Mouse (Mus musculus) T-helper 1 cell (primary cell): ENCODE results near the gene Nat9.

Source experiments
- in situ Hi-C: fragments of 300-600 bp; cut with MboI, MseI; formaldehyde crosslinking; loops from one replicate; pipeline ENCODE4 v1.15.1; 2025; ENCODE audit warnings: high pct_unique_total_duplicates

The Nat9 gene

GRCm38 (mm10) chr11:115157933-115158719, 29.5 kb downstream of the Nat9 start:
- in situ Hi-C loops, result loop anchor here (5.0 kb wide), 1 partner anchor 66 kb away; the partner anchor contains the start of gene Rab37

DNA sequence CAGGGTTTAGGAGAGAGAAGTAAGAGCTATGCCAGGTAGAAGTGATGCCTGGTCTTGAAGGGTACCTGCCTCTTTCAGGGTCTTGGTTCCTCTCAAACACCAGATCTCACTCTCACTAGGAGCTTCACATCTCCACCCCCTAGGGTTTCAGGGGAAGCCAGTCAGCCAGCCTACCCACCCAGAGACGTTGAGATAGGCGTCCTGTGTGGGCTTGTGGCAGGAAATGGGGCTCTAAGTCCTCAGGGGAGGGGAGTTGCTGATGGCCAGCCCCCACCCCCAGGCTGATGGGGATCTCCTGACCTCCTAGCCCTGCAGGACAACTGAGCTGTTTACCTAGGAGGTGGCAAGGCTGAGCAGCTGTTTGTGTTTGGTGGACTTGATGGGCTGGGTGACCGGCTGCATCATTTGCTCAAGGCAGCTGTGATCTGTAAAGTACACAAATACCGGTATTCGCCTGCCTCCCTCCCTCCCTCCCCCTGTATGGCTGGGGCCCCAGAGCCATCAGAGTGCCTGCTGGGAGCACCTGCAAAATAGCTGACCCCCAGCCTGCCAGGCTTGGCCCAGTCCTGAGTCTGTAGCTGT, 32.5 kb downstream of the Nat9 start:
- in situ Hi-C loops, result loop anchor here (5.0 kb wide), 1 partner anchor 63 kb away; the partner anchor contains the start of gene Rab37

DNA sequence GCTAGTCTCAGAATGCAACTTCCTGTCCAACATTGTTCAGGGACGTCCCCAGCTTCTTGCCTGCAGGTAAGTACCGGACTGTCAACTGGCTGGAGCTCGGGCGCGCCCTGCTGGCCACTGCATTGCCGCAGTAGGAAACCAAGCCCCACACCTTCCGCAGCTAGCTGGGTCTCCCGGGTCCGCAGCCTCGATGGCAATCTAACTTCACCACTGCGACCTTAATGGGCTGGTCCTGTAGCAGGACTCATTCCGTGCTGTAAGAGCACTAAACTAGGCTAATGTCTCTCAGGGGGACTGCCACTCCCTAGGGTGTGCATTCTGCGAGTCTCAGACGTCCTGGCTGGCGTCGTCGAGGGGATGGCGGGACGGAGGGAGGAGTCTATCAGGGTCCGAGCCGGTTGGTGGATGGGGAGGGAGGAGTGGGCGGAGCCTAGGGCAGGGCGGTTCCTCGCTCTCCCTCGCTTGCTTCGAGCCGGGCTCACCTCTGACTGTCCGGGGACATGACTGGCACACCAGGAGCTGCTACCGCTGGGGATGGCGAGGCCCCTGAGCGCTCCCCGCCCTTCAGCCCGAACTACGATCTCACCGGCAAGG, 33.9 kb downstream of the Nat9 start:
- in situ Hi-C loops, result no loop called here

GRCm38 (mm10) chr11:115153088-115153487, 34.6 kb downstream of the Nat9 start:
- in situ Hi-C loops, result no loop called here

DNA sequence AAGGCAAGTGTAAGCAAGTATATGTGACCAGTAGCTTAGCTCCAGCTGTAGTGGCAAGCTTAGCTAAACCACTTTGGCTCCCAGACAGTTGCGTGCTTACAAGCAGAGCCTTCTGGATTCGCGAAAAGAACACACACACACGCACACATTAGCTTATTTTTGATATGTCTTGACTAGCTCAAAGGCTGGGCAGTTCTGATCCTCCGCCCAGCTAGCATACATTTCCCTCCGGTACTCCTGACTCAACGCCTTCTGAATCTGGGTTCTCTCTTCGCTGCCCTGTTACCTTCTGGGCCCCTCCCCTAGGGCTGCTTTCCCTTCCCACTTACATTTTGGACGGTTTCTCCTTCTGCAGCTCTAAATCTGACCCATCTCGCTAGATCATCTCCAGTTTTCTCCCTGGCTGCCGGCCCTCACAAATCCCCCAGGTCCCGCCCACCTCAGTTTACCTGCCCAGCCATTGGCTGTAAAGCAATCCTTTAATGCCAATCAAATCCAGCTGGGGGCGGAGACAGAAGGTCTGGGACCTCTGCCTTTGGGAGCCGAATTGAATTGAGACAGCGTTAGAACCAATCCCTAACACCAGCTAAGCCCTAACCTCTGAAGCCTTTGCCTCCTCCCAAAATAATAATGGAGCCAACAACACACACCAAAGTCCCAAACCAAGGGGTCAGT, 35.8 kb downstream of the Nat9 start:
- in situ Hi-C loops, result no loop called here

- in situ Hi-C loops, result no loop called here
These were observed 36.9 kb downstream of the Nat9 start for GRCm38 (mm10) chr11:115150741-115151254.

- in situ Hi-C loops, result no loop called here
These were observed 39.8 kb downstream of the Nat9 start for GRCm38 (mm10) chr11:115147813-115148212.

DNA sequence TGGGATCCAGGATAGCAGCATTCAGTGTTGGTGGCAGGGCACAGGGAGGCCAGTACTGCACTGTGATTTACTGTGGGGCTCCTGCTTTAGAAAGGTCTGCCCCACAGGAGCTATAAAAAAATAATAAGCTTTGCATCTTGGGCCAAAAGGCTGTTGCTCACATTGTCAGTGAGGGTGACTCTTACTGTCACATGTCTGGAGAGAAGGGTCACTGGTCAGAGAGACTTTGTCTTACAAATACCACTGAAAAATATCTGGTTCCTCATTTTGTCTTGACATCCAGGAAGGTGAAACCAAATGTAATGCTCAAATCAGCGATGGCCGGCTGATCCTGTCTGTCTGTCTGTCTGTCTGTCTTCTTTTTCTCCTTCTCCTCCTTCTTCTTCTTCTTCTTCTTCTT, 45.7 kb downstream of the Nat9 start:
- in situ Hi-C loops, result no loop called here

DNA sequence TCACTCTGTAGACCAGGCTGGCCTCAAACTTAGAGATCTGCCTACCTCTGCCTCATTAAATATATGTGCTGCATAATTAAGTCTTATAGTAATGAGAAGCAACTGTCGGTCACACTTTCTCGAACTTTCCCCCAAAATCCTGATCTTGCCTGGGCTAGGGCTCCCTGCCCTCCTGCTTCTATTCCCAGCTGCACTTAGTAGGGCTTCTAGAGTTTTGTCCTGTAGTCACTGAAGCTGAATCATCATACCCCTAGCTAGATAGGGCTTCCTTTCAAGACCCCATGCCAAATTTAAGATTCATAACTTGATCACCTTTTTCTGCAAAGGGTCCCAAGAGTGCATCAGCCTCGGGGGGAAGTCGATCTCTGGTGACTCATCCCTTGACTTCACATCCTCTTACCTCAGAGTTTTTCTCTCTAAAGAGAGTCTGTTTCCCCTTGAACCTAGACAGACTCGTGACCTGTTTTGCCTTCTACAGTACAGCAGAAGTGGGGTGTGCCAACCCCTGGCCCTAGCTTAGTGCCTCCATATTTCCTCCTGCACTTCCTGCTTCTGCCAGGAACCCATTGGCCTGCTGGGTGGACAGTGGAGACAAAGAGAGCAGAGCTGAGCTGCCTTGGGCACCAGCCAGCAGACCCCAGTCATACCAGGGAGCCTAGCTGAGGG, 48.9 kb downstream of the Nat9 start:
- in situ Hi-C loops, result no loop called here

GRCm38 (mm10) chr11:115133800-115134199, 53.9 kb downstream of the Nat9 start, which contains the start of gene Cd300lf:
Cd300lf (minus strand) TSS chr11:115133992.
- in situ Hi-C loops, result no loop called here
